Mouse (Mus musculus): ENCODE measurements around the gene Exoc7.

DNA sequence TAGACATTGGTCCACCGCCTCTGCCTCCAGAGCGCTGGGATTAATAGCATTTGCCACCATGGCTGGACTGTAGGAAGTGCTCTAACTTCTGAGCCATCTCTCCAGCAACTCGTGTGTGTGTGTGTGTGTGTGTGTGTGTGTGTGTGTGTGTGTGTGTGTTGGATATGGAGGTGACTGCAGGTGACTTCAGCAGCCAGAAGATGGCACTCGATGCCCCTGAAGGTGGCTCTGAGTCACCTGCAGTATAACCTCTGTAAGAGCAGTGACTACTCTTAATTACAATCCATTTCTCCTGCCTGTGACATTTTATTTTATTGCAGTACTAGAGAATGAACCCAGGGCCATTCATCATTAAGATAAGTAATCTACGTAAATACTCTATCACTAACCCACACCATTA is 44.3 kb upstream of the Exoc7 start:
- no peak for TF ChIP-seq CTCF (IDR thresholded peaks at IDR 0.05; ENCODE audit: extremely low read depth, insufficient read depth, insufficient read length, insufficient replicate concordance)
- no peak for TF ChIP-seq POLR2A (IDR thresholded peaks at IDR 0.05; ENCODE audit: low read depth, low read length)
